In genomic region chr8:111984511-111984910, GRCm38 (mm10) we compare ENCODE assay signal across 24 mouse cellular contexts. TPM values are rescaled to one million over a fixed set of nuclear protein-coding genes. Genes with fewer than 3 reads are reported as not detected.
A peak's percentile ranks its signal among the peaks of the same experiment; 100 is the strongest.
DNase-seq lines count a peak whose midpoint lies in the region; ATAC-seq and TF ChIP-seq lines count a peak whose summit lies in the region.
"Had no signal": no experiment of that assay in that cellular context is flagged by ENCODE, and none has a peak within 500 bp of the region (broad histone marks: within the 10 kb centered on the region; RNA-seq: fewer than 3 reads in every experiment).

No protein-coding gene starts in this region.

- TF ChIP-seq CTCF in midbrain, postnatal 0 days (IDR thresholded peaks at IDR 0.05): no peak

- 53% methylated on average over 10 of the region's 10 CpGs for WGBS in heart, embryonic 11.5 days (ENCODE audit: insufficient replicate concordance)
- 88% methylated on average over 10 of the region's 10 CpGs for WGBS in midbrain, postnatal 0 days

- no peak overlapping the region for H3K27ac ChIP-seq in heart, embryonic 11.5 days (ENCODE audit: low read depth, low read length)
- H3K27ac ChIP-seq in midbrain, postnatal 0 days (ENCODE audit: low read depth, low read length): no peak overlapping the region
- H3K27ac ChIP-seq: liver, embryonic 15.5 days had no signal

- H3K4me1 ChIP-seq in heart, embryonic 11.5 days (ENCODE audit: control insufficient read depth, insufficient read depth, low read length): 0 out of 2 replicates have a peak, but pooled peaks cover 4% of the 10 kb centered on the region
- H3K4me1 ChIP-seq in midbrain, postnatal 0 days (ENCODE audit: insufficient read depth, low read length): no peaks in the 10 kb centered on the region
- H3K4me1 ChIP-seq: liver, embryonic 15.5 days had no signal

- H3K4me3 ChIP-seq in heart, embryonic 11.5 days (ENCODE audit: low read depth, low read length): no peak overlapping the region
- no peak overlapping the region for H3K4me3 ChIP-seq in midbrain, postnatal 0 days (ENCODE audit: low read depth, low read length)
- H3K4me3 ChIP-seq: erythroblast, embryonic 14.5 days; liver, embryonic 15.5 days; megakaryocyte, embryonic 14.5 days had no signal

- H3K27me3 ChIP-seq in heart, embryonic 11.5 days (ENCODE audit: control insufficient read depth, insufficient read depth, low read length): no peaks in the 10 kb centered on the region
- no peaks in the 10 kb centered on the region for H3K27me3 ChIP-seq in midbrain, postnatal 0 days (ENCODE audit: insufficient read depth, low read length)
- H3K27me3 ChIP-seq: liver, embryonic 15.5 days; megakaryocyte, embryonic 14.5 days had no signal

- no peak for DNase-seq in heart, postnatal 4 days
- DNase-seq in kidney, postnatal 4 days: peak; percentile 20 to 49
- no peak for DNase-seq in kidney, postnatal 10 days
- DNase-seq in right cerebral cortex, adult 18-20 months: peak; percentile 65
- DNase-seq in right cerebral cortex, postnatal 10 days (ENCODE audit: low spot score in 2 of 2): no peak
- no peak for DNase-seq in midbrain, postnatal 0 days (ENCODE audit: low spot score)
- DNase-seq: adrenal gland, postnatal 25 days; B cell, adult 2 months; cerebellum, adult 8-10 months; gastrocnemius, postnatal 10 days; kidney, postnatal 36 days; lung, postnatal 14 days; thymus, adult 18-20 months had no signal

- H3K9ac ChIP-seq in heart, embryonic 11.5 days (ENCODE audit: low read depth, low read length): no peak overlapping the region
- no peak overlapping the region for H3K9ac ChIP-seq in midbrain, postnatal 0 days (replicated peaks; ENCODE audit: low read length, poor library complexity, severe bottlenecking)
- H3K9ac ChIP-seq: liver, embryonic 15.5 days had no signal

- ATAC-seq in heart, embryonic 11.5 days (replicated peaks; ENCODE audit: insufficient number of reproducible peaks, low FRiP score, low TSS enrichment): peak; percentile 57; the same call in 1 of the 2 replicates
- ATAC-seq in granulocyte monocyte progenitor cell, adult 5-6 weeks (replicated peaks; ENCODE audit: poor library complexity, severe bottlenecking): no peak
- ATAC-seq in midbrain, postnatal 0 days (ENCODE audit: low FRiP score): no peak
- ATAC-seq: forebrain, embryonic 14.5 days; inflammation-experienced regulatory T-cells, adult 6 months; midbrain, embryonic 16.5 days had no signal

- no peak overlapping the region for H3K4me2 ChIP-seq in heart, embryonic 11.5 days
- no peak overlapping the region for H3K4me2 ChIP-seq in midbrain, postnatal 0 days (ENCODE audit: low read depth, low read length, poor library complexity, severe bottlenecking)
- H3K4me2 ChIP-seq: liver, embryonic 15.5 days had no signal

- H3K9me3 ChIP-seq in heart, embryonic 11.5 days (replicated peaks; ENCODE audit: control insufficient read depth, low read length): no peaks in the 10 kb centered on the region
- no peaks in the 10 kb centered on the region for H3K9me3 ChIP-seq in midbrain, postnatal 0 days (ENCODE audit: low read length)
- H3K9me3 ChIP-seq: liver, embryonic 15.5 days; megakaryocyte, embryonic 14.5 days had no signal

- H3K36me3 ChIP-seq in heart, embryonic 11.5 days (ENCODE audit: control insufficient read depth, insufficient read depth, low read length): peaks cover 20% of the 10 kb centered on the region
- H3K36me3 ChIP-seq in midbrain, postnatal 0 days (ENCODE audit: insufficient read depth, low read length): peaks cover 10% of the 10 kb centered on the region; the same call in 1 of the 2 replicates

RNA-seq across cellular contexts. Expression of gene Adat1, which starts 7.6 kb away (rescaled TPM):
- 6.1 and 7.1 TPM in 2 replicates for polyA plus RNA-seq in heart, embryonic 11.5 days (2014; fragmentation: Nextera tagmentation; extraction: Ambion mirVana)
- 1 to 10 TPM; 1.4 to 1.5 TPM for total RNA-seq in heart, postnatal 4 days (2021)
- 8.5 and 12.7 TPM in 2 replicates for total RNA-seq in granulocyte monocyte progenitor cell, adult 5-6 weeks (2014; fragmentation: Nextera tagmentation)
- 5.7 and 6.1 TPM in 2 replicates for total RNA-seq in granulocyte monocyte progenitor cell, adult 5-6 weeks (2017)
- total RNA-seq in midbrain, postnatal 0 days (2014; rRNA removed): 3.4 and 5.2 TPM in 2 replicates
- 3.8 and 4.7 TPM in 2 replicates for polyA plus RNA-seq in midbrain, postnatal 0 days (2015; fragmentation: Nextera tagmentation; extraction: Ambion mirVana)
- polyA plus RNA-seq: erythroblast, embryonic 14.5 days had no signal

RNA-seq across cellular contexts. Expression of gene Kars, which starts 26.6 kb away (rescaled TPM):
- 176 and 181 TPM in 2 replicates for polyA plus RNA-seq in heart, embryonic 11.5 days (2014; fragmentation: Nextera tagmentation; extraction: Ambion mirVana)
- total RNA-seq in heart, postnatal 4 days (2021): 100 to 1,000 TPM; 100 to 105 TPM
- 164 and 178 TPM in 2 replicates for total RNA-seq in granulocyte monocyte progenitor cell, adult 5-6 weeks (2014; fragmentation: Nextera tagmentation)
- 186 and 197 TPM in 2 replicates for total RNA-seq in granulocyte monocyte progenitor cell, adult 5-6 weeks (2017)
- total RNA-seq in midbrain, postnatal 0 days (2014; rRNA removed): 88.6 and 106 TPM in 2 replicates
- 160 and 163 TPM in 2 replicates for polyA plus RNA-seq in midbrain, postnatal 0 days (2015; fragmentation: Nextera tagmentation; extraction: Ambion mirVana)

RNA-seq across cellular contexts. Expression of gene Terf2ip, which starts 26.7 kb away (rescaled TPM):
- 16.7 and 18.5 TPM in 2 replicates for polyA plus RNA-seq in heart, embryonic 11.5 days (2014; fragmentation: Nextera tagmentation; extraction: Ambion mirVana)
- total RNA-seq in heart, postnatal 4 days (2021): 10 to 100 TPM; 11.3 to 12.6 TPM
- 4.1 and 10.8 TPM in 2 replicates for total RNA-seq in granulocyte monocyte progenitor cell, adult 5-6 weeks (2014; fragmentation: Nextera tagmentation)
- total RNA-seq in granulocyte monocyte progenitor cell, adult 5-6 weeks (2017): 9.4 and 14.6 TPM in 2 replicates
- 55.5 and 75.0 TPM in 2 replicates for total RNA-seq in midbrain, postnatal 0 days (2014; rRNA removed)
- polyA plus RNA-seq in midbrain, postnatal 0 days (2015; fragmentation: Nextera tagmentation; extraction: Ambion mirVana): 65.4 and 74.9 TPM in 2 replicates

RNA-seq across cellular contexts. Expression of gene Gm6793, which starts 30.3 kb away (rescaled TPM):
- polyA plus RNA-seq in heart, embryonic 11.5 days (2014; fragmentation: Nextera tagmentation; extraction: Ambion mirVana): 0.37 TPM in 1 of 2 replicates, not detected in the other
- under 1 TPM in 1 of 2 experiments, not detected in 1; 0.33 TPM for total RNA-seq in heart, postnatal 4 days (2021)
- total RNA-seq in granulocyte monocyte progenitor cell, adult 5-6 weeks (2014; fragmentation: Nextera tagmentation): 0.21 and 0.26 TPM in 2 replicates
- 0.26 TPM in 1 of 2 replicates, not detected in the other for total RNA-seq in granulocyte monocyte progenitor cell, adult 5-6 weeks (2017)
- total RNA-seq in midbrain, postnatal 0 days (2014; rRNA removed): not detected in 2 replicates
- 0.36 and 0.99 TPM in 2 replicates for polyA plus RNA-seq in midbrain, postnatal 0 days (2015; fragmentation: Nextera tagmentation; extraction: Ambion mirVana)
- total RNA-seq: adrenal gland, postnatal 25 days; gastrocnemius, postnatal 10 days; hematopoietic stem cell, adult 5-6 weeks; layer of hippocampus, postnatal 25 days had no signal
- polyA plus RNA-seq: urinary bladder, adult 2 months had no signal

RNA-seq across cellular contexts. Expression of gene Gabarapl2, which starts 44.0 kb away (rescaled TPM):
- polyA plus RNA-seq in heart, embryonic 11.5 days (2014; fragmentation: Nextera tagmentation; extraction: Ambion mirVana): 177 and 191 TPM in 2 replicates
- 100 to 1,000 TPM; 104 to 105 TPM for total RNA-seq in heart, postnatal 4 days (2021)
- total RNA-seq in granulocyte monocyte progenitor cell, adult 5-6 weeks (2014; fragmentation: Nextera tagmentation): 54.4 and 78.4 TPM in 2 replicates
- total RNA-seq in granulocyte monocyte progenitor cell, adult 5-6 weeks (2017): 23.3 and 26.8 TPM in 2 replicates
- total RNA-seq in midbrain, postnatal 0 days (2014; rRNA removed): 117 and 121 TPM in 2 replicates
- polyA plus RNA-seq in midbrain, postnatal 0 days (2015; fragmentation: Nextera tagmentation; extraction: Ambion mirVana): 459 and 469 TPM in 2 replicates

Comparison
In these comparisons a context has a peak if more than half of its experiments do, and no peak if none do; other contexts are left out.
1. DNase-seq: peak in kidney, postnatal 4 days (2 of 2) and right cerebral cortex, adult 18-20 months (single experiment); none in heart, postnatal 4 days (single experiment), kidney, postnatal 10 days (single experiment), right cerebral cortex, postnatal 10 days (0 of 2) and midbrain, postnatal 0 days (single experiment).